Mouse (Mus musculus): ENCODE measurements around the gene Gm16181.

Gm16181 gene

GRCm38 (mm10) chr17:35220156-35220952 lies at the start of gene Gm16181:
Gene Gm16181, plus strand, starts transcription at chr17:35220834.
- no peak for DNase-seq (ENCODE audit: low spot score)

- no peak for DNase-seq (ENCODE audit: low spot score)
These were observed 48.0 kb upstream of the Gm16181 start for GRCm38 (mm10) chr17:35172445-35173234.

GRCm38 (mm10) chr17:35173329-35173728 lies 47.3 kb upstream of the Gm16181 start:
- no peak for DNase-seq (ENCODE audit: low spot score)

- DNase-seq (ENCODE audit: low spot score), result no peak
These were observed 46.2 kb upstream of the Gm16181 start for GRCm38 (mm10) chr17:35174201-35174977.

- DNase-seq (ENCODE audit: low spot score), result no peak
These were observed 45.3 kb upstream of the Gm16181 start for GRCm38 (mm10) chr17:35175382-35175781.

- no peak for DNase-seq (ENCODE audit: low spot score)
These were observed 44.7 kb upstream of the Gm16181 start, which contains the start of gene Aif1 for GRCm38 (mm10) chr17:35175968-35176367. Gene Aif1, minus strand, starts transcription at chr17:35176068.

- DNase-seq (ENCODE audit: low spot score), result peak; percentile 81
These were observed 42.1 kb upstream of the Gm16181 start for GRCm38 (mm10) chr17:35178528-35178927.

- no peak for DNase-seq (ENCODE audit: low spot score)
These were observed 40.5 kb upstream of the Gm16181 start for GRCm38 (mm10) chr17:35180093-35180492.

GRCm38 (mm10) chr17:35185639-35186611 lies 34.7 kb upstream of the Gm16181 start:
- peak; percentile 68 for DNase-seq (ENCODE audit: low spot score)

- DNase-seq (ENCODE audit: low spot score), result peak; percentile 59
These were observed 34.0 kb upstream of the Gm16181 start for GRCm38 (mm10) chr17:35186681-35187080.

GRCm38 (mm10) chr17:35187345-35187744 lies 33.3 kb upstream of the Gm16181 start:
- no peak for DNase-seq (ENCODE audit: low spot score)

- no peak for DNase-seq (ENCODE audit: low spot score)
These were observed 32.5 kb upstream of the Gm16181 start, which contains the start of gene Lst1 for GRCm38 (mm10) chr17:35187959-35188610. Gene Lst1, minus strand, starts transcription at chr17:35188439.

- DNase-seq (ENCODE audit: low spot score), result no peak
These were observed 31.4 kb upstream of the Gm16181 start for GRCm38 (mm10) chr17:35189186-35189585.

- DNase-seq (ENCODE audit: low spot score), result no peak
These were observed 30.5 kb upstream of the Gm16181 start for GRCm38 (mm10) chr17:35190096-35190495.

GRCm38 (mm10) chr17:35191723-35192122 lies 28.9 kb upstream of the Gm16181 start:
- DNase-seq (ENCODE audit: low spot score), result no peak

- no peak for DNase-seq (ENCODE audit: low spot score)
These were observed 27.7 kb upstream of the Gm16181 start for GRCm38 (mm10) chr17:35192924-35193323.

- DNase-seq (ENCODE audit: low spot score), result peak; percentile 40
These were observed 26.5 kb upstream of the Gm16181 start, which contains the start of gene Ltb for GRCm38 (mm10) chr17:35193881-35194843. Gene Ltb, plus strand, starts transcription at chr17:35194439.

- DNase-seq (ENCODE audit: low spot score), result no peak
These were observed 25.6 kb upstream of the Gm16181 start for GRCm38 (mm10) chr17:35194844-35195630.
